Mouse (Mus musculus) intestine, postnatal 0 days (tissue): ENCODE measurements around the gene Fbxw5. TPM values are rescaled to one million over a fixed set of nuclear protein-coding genes. Genes with fewer than 3 reads are reported as not detected.
"Not testable (repeated sequence)": the region's sequence is repeated elsewhere in the genome, so short reads cannot be mapped to it uniquely, and the experiment has no call there.

Experiments used
- ATAC-seq: fragments of 200-750 bp; cut with Nextera tagmentation; 2 replicates; pipeline ENCODE4 v1.8.0; 2017; ENCODE audit warnings: mild to moderate bottlenecking, moderate TSS enrichment, moderate library complexity
- H3K27ac ChIP-seq: fragments of 300-500 bp; sonication (generic); 2 replicates; pipeline ENCODE4 v1.5.1; 2014; ENCODE audit warnings: mild to moderate bottlenecking, low read depth, low read length, moderate library complexity
- H3K27me3 ChIP-seq: fragments of 300-500 bp; sonication (generic); replicated peaks from 2 replicates; pipeline ENCODE4 v1.6.1; 2014; ENCODE audit warnings: low read length, mixed read lengths; ENCODE audit not compliant: control insufficient read depth, insufficient read depth
- H3K36me3 ChIP-seq: fragments of 300-500 bp; sonication (generic); 2 replicates; pipeline ENCODE4 v1.6.1; 2014; ENCODE audit warnings: mild to moderate bottlenecking, moderate library complexity; ENCODE audit not compliant: control insufficient read depth, insufficient read depth
- H3K4me1 ChIP-seq: fragments of 300-500 bp; sonication (generic); replicated peaks from 2 replicates; pipeline ENCODE4 v1.6.1; 2014; ENCODE audit warnings: antibody characterized with exemption, low read length, mixed read lengths; ENCODE audit not compliant: control insufficient read depth, insufficient read depth
- H3K4me2 ChIP-seq: fragments of 300-500 bp; sonication (generic); replicated peaks from 2 replicates; pipeline ENCODE4 v1.6.1; 2014; ENCODE audit warnings: low read depth, mild to moderate bottlenecking, moderate library complexity
- H3K4me3 ChIP-seq: fragments of 300-500 bp; sonication (generic); 2 replicates; pipeline ENCODE4 v1.5.1; 2014; ENCODE audit warnings: low read depth, low read length
- H3K9ac ChIP-seq: fragments of 300-500 bp; sonication (generic); 2 replicates; pipeline ENCODE4 v1.6.1; 2014; ENCODE audit warnings: mild to moderate bottlenecking, low read depth, low read length
- H3K9me3 ChIP-seq: fragments of 300-500 bp; sonication (generic); 2 replicates; pipeline ENCODE4 v1.6.1; 2016; ENCODE audit warnings: mixed run types; ENCODE audit not compliant: control insufficient read depth
- CTCF ChIP-seq: sonication (generic); IDR thresholded peaks from 2 replicates; pipeline ENCODE4 v1.5.1; 2016; ENCODE audit warnings: low read depth, mild to moderate bottlenecking, control low read depth, antibody characterized with exemption, moderate library complexity
- WGBS: fragments of 180-500 bp; shearing (Covaris S2); extraction: QIAGEN DNeasy Blood & Tissue Kit; methylation state at CpG from one replicate; pipeline ENCODE4 v1.1.7; 2014; 5-methylcytosine and 5-hydroxymethylcytosine counted together
- polyA plus RNA-seq: library from polyadenylated mRNA; unstranded; fragments of >200 nt; fragmentation: Nextera tagmentation; extraction: Ambion mirVana; gene quantifications from 2 replicates; pipeline ENCODE4 v1.2.1, GENCODE M21; 2015

Fbxw5 gene
- polyA plus RNA-seq, 1 experiment from 2014 or later: 38.5 TPM

DNA sequence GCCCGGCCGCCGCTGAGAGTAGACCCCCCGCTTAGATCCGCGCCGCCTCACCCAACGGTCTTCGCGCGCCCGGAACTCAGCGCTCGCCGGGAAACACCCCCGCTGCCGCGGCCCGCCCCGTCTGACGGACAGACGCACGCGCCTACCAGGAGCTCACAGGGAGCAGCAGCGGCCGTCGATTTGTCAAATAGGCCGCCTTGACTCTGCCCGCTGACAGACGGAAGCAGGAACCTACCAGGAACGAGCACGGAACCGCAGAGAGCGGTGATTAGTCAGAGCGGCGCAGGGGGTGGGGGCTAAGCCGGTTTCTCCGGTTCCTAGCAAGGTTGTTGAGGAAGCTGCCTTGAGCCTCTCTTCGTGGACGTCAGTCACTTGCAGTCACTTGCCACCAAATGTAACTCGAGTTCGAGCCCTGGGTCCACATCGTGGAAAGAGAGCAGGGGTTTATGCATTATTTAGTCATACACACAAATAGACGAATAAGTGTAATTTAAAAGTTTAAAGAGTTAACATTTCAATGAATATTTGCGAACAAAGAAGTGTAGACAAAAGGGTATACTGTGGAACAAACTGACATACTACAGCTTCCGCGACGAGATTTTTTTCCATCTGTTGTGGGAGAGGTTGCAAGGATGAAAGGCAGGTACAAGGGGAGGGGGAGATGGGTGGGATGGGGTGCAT is 46.4 kb downstream of the Fbxw5 start, which contains the start of gene Traf2:
Gene Traf2, minus strand, starts transcription at position 130 of the 681 bp plus-strand sequence.
- Histone ChIP-seq H3K9me3 (no peaks in the 10 kb centered on the region), H3K4me1 (no peaks in the 10 kb centered on the region), H3K27ac (peak within 1 kb of the TSS; percentile 74), H3K9ac (peak within 1 kb of the TSS; percentile 82), H3K4me2 (peak within 1 kb of the TSS; percentile 68), H3K27me3 (no peaks in the 10 kb centered on the region), H3K36me3 (no peaks in the 10 kb centered on the region), H3K4me3 (peak within 1 kb of the TSS; percentile 65)
- no peak for TF ChIP-seq CTCF
- WGBS: 3% methylated on average over 48 of the region's 48 CpGs
- ATAC-seq: peak; percentile 99

DNA sequence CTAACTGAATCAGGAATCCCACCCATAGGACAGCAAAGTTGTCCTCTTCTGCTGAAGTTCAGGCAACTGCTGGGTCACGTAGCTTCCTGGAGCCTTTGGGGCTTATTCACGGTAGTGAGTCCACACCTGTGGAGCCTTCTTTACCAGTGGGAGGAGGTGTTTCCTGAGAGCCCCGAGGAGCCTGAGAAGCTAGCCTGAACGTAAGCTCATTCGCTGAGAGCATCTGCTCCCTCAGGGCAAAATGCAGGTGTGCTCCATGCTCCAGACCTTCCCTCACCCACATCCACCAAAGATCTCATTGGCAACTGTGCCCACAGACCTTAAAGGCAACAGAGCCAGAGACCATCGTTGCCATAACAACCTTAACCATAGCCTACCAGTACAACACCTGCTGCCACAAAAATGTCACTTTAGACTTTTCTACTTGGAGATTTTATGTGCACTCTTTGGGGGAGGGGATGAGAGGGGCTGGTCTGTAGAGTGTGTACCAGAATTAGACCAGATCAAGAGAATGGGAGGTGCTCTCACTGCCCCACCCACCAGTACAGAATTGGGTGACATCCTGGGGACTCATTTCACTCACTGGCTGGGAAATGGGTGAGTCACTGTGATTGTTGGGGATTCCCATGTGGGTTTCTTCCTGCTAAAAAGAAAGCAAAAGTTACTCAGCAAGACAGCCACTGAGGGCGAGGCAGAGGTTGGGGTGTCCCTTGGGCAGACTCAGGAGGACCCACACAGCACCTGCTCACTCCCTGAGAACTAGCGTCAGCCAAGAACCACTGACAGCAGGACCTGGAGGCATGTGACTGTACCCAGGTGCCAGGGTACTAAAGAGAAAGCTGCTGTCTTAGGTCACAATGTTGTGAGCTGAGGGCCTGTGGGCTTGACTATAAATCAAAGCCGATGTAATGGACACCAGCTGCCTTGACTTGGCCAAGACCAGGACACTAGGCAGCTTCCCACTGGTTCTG is 48.8 kb downstream of the Fbxw5 start:
- no peaks in the 10 kb centered on the region for H3K36me3 ChIP-seq
- no peaks in the 10 kb centered on the region for H3K27me3 ChIP-seq
- no peak overlapping the region for H3K27ac ChIP-seq
- WGBS: 64% methylated on average over 9 of the region's 9 CpGs
- TF ChIP-seq CTCF: no peak
- H3K9ac ChIP-seq: no peak overlapping the region
- H3K4me1 ChIP-seq: no peaks in the 10 kb centered on the region
- H3K4me2 ChIP-seq: no peak overlapping the region
- no peak for ATAC-seq
- no peaks in the 10 kb centered on the region for H3K9me3 ChIP-seq
- H3K4me3 ChIP-seq: no peak overlapping the region

DNA sequence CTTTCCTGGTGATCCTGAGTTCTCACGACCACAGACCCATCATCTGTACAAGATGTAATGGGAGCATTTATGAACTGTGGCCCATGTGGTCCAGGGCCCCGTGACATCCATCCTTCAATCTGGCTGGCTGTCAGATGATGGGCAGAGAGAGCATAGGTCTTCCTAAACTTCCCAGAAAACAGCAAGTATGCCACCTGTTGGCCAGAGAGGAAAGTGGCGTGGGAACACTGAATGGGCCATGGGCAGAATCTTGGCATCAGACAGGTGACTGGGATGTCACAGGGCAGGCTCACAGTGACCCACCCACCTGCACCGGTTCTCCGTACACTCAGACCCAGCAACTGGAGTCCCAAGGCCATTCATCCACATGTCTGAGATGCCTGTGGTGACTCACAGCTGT is 50.6 kb downstream of the Fbxw5 start:
- no peak for ATAC-seq
- H3K4me2 ChIP-seq: no peak overlapping the region
- no peaks in the 10 kb centered on the region for H3K4me1 ChIP-seq
- H3K9me3 ChIP-seq: no peaks in the 10 kb centered on the region
- no peaks in the 10 kb centered on the region for H3K27me3 ChIP-seq
- no peak overlapping the region for H3K9ac ChIP-seq
- no peak overlapping the region for H3K4me3 ChIP-seq
- WGBS: 33% methylated on average over 5 of the region's 5 CpGs
- H3K36me3 ChIP-seq: no peaks in the 10 kb centered on the region
- no peak overlapping the region for H3K27ac ChIP-seq
- TF ChIP-seq CTCF: peak; percentile 80

DNA sequence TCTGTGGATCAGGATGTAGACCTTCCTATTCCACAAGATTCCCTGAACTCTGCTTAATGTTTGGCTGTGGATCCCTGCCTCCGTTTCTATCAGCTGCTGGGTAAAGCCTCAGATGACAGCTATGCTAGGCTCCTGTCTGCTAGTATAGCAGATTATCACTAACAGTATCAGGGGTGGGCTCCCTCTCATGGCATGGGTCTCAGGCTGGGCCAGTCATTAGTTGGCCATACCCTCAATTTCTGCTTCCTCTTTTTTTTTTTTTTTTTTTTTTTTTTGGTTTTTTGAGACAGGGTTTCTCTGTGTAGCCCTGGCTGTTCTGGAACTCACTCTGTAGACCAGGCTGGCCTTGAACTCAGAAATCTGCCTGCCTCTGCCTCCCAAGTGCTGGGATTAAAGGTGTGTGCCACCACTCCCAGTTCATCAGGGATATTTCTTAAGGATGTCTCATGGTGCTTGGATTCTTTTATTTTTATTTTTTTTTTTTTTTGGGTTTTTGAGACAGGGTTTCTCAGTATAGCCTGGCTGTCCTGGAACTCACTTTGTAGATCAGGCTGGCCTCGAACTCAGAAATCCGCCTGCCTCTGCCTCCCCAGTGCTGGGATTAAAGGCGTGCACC is 52.7 kb downstream of the Fbxw5 start:
- 93% methylated on average over 4 of the region's 4 CpGs for WGBS
- H3K27me3 ChIP-seq, H3K4me2 ChIP-seq, H3K27ac ChIP-seq, H3K4me1 ChIP-seq, H3K36me3 ChIP-seq, ATAC-seq, H3K9ac ChIP-seq, H3K9me3 ChIP-seq, H3K4me3 ChIP-seq: not testable (repeated sequence)

Other genes starting within 250 kb of the Fbxw5 start
- 40.3 and 44.9 TPM in 2 replicates for gene Tmem203, start 245.3 kb upstream of the Fbxw5 start, polyA plus RNA-seq
- gene Tprn, start 238.1 kb upstream of the Fbxw5 start, polyA plus RNA-seq: 62.0 and 68.3 TPM in 2 replicates
- 105 and 108 TPM in 2 replicates for gene Ssna1, start 228.3 kb upstream of the Fbxw5 start, polyA plus RNA-seq
- gene Anapc2, start 228.3 kb upstream of the Fbxw5 start, polyA plus RNA-seq: 41.6 and 43.4 TPM in 2 replicates
- not detected in 2 replicates for gene Tmem210, start 212.6 kb upstream of the Fbxw5 start, polyA plus RNA-seq
- 5.5 and 6.6 TPM in 2 replicates for gene Lrrc26, start 210.8 kb upstream of the Fbxw5 start, polyA plus RNA-seq
- gene Grin1, start 181.6 kb upstream of the Fbxw5 start, polyA plus RNA-seq: 0.78 and 0.90 TPM in 2 replicates
- 44.7 and 50.2 TPM in 2 replicates for gene Man1b1, start 168.4 kb upstream of the Fbxw5 start, polyA plus RNA-seq
- 120 and 129 TPM in 2 replicates for gene Dpp7, start 144.4 kb upstream of the Fbxw5 start, polyA plus RNA-seq
- 668 and 708 TPM in 2 replicates for gene Uap1l1, start 135.1 kb upstream of the Fbxw5 start, polyA plus RNA-seq
- 112 and 129 TPM in 2 replicates for gene Sapcd2, start 128.4 kb upstream of the Fbxw5 start, polyA plus RNA-seq
- gene Entpd2, start 104.9 kb upstream of the Fbxw5 start, polyA plus RNA-seq: 33.9 and 38.1 TPM in 2 replicates
- gene Npdc1, start 101.4 kb upstream of the Fbxw5 start, polyA plus RNA-seq: 49.2 and 52.3 TPM in 2 replicates
- 0.26 and 0.27 TPM in 2 replicates for gene Fut7, start 77.5 kb upstream of the Fbxw5 start, polyA plus RNA-seq
- 1.1 and 1.3 TPM in 2 replicates for gene Abca2, start 72.0 kb upstream of the Fbxw5 start, polyA plus RNA-seq
- gene Clic3, start 43.9 kb upstream of the Fbxw5 start, polyA plus RNA-seq: 2.0 and 2.8 TPM in 2 replicates
- 41.2 and 46.2 TPM in 2 replicates for gene Paxx, start 39.7 kb upstream of the Fbxw5 start, polyA plus RNA-seq
- gene Ptgds, start 30.7 kb upstream of the Fbxw5 start, polyA plus RNA-seq: 1.2 and 2.2 TPM in 2 replicates
- gene Lcn12, start 6.8 kb upstream of the Fbxw5 start, polyA plus RNA-seq: 0.40 and 0.51 TPM in 2 replicates
- gene C8g, start 969 bp downstream of the Fbxw5 start, polyA plus RNA-seq: 48.5 and 49.3 TPM in 2 replicates
- 16.4 and 18.7 TPM in 2 replicates for gene Traf2, start 46.2 kb downstream of the Fbxw5 start, polyA plus RNA-seq
- 481 and 496 TPM in 2 replicates for gene Edf1, start 57.1 kb downstream of the Fbxw5 start, polyA plus RNA-seq
- gene Mamdc4, start 74.1 kb downstream of the Fbxw5 start, polyA plus RNA-seq: 588 and 718 TPM in 2 replicates
- 116 TPM in 2 replicates for gene Phpt1, start 74.5 kb downstream of the Fbxw5 start, polyA plus RNA-seq
- 0.68 and 0.78 TPM in 2 replicates for gene Ajm1, start 81.0 kb downstream of the Fbxw5 start, polyA plus RNA-seq
- gene Rabl6, start 107.8 kb downstream of the Fbxw5 start, polyA plus RNA-seq: 26.8 and 26.9 TPM in 2 replicates
- gene Ccdc183, start 116.9 kb downstream of the Fbxw5 start, polyA plus RNA-seq: 0.09 and 0.16 TPM in 2 replicates
- 23.0 and 25.6 TPM in 2 replicates for gene Tmem141, start 121.3 kb downstream of the Fbxw5 start, polyA plus RNA-seq
- gene Fcna, start 127.3 kb downstream of the Fbxw5 start, polyA plus RNA-seq: 4.1 and 4.7 TPM in 2 replicates
- gene Lcn8, start 152.4 kb downstream of the Fbxw5 start, polyA plus RNA-seq: not detected in 2 replicates
- gene Lcn5, start 157.2 kb downstream of the Fbxw5 start, polyA plus RNA-seq: not detected in 2 replicates
- gene Lcn6, start 176.0 kb downstream of the Fbxw5 start, polyA plus RNA-seq: not detected in 2 replicates
- not detected in 2 replicates for gene Lcn10, start 182.0 kb downstream of the Fbxw5 start, polyA plus RNA-seq
- not detected in 2 replicates for gene Obp2a, start 199.3 kb downstream of the Fbxw5 start, polyA plus RNA-seq
- 34.7 and 35.6 TPM in 2 replicates for gene Bmyc, start 206.0 kb downstream of the Fbxw5 start, polyA plus RNA-seq
- not detected in 2 replicates for gene Obp2b, start 236.3 kb downstream of the Fbxw5 start, polyA plus RNA-seq